9 mouse cellular contexts compared by ENCODE assay signal in genomic region chrX:151116795-151117194, GRCm38 (mm10). TPM values are rescaled to one million over a fixed set of nuclear protein-coding genes. Genes with fewer than 3 reads are reported as not detected.
DNase-seq lines count a peak whose midpoint lies in the region; ATAC-seq and TF ChIP-seq lines count a peak whose summit lies in the region.
"Had no signal": no experiment of that assay in that cellular context is flagged by ENCODE, and none has a peak within 500 bp of the region (broad histone marks: within the 10 kb centered on the region; RNA-seq: fewer than 3 reads in every experiment).

No protein-coding gene starts in this region.

- H3K4me3 ChIP-seq in embryonic fibroblast, embryonic 13.5 days (ENCODE audit: insufficient read depth, low read length), result no peak overlapping the region
- no peak overlapping the region for H3K4me3 ChIP-seq in lung, embryonic 16.5 days (ENCODE audit: low read length)
- H3K4me3 ChIP-seq in intestine, embryonic 15.5 days (replicated peaks), result no peak overlapping the region
- H3K4me3 ChIP-seq: limb, embryonic 15.5 days had no signal

- no peak for TF ChIP-seq POLR2A in embryonic fibroblast, embryonic 13.5 days (IDR thresholded peaks at IDR 0.05; ENCODE audit: low read depth, low read length)

- WGBS in lung, embryonic 16.5 days, result 11% methylated on average over 7 of the region's 7 CpGs
- 14% methylated on average over 7 of the region's 7 CpGs for WGBS in intestine, embryonic 15.5 days

- DNase-seq in ovary, adult 18-20 months (ENCODE audit: low spot score), result peak; percentile 12
- no peak for DNase-seq in ovary, postnatal 10 days (ENCODE audit: low spot score)
- peak; percentile 70 for DNase-seq in ZHBTc4 (ENCODE audit: low read depth, low spot score)
- peak; percentile 26 for DNase-seq in induced T-regulatory cell, adult 2 months (ENCODE audit: low read depth)
- peak; percentile 59 for DNase-seq in retina, postnatal 1 day

- H3K4me1 ChIP-seq in embryonic fibroblast, embryonic 13.5 days (ENCODE audit: control insufficient read depth, insufficient read depth, low read length), result no peaks in the 10 kb centered on the region
- no peaks in the 10 kb centered on the region for H3K4me1 ChIP-seq in lung, embryonic 16.5 days (replicated peaks; ENCODE audit: control insufficient read depth, insufficient read depth, low read length)
- no peaks in the 10 kb centered on the region for H3K4me1 ChIP-seq in intestine, embryonic 15.5 days (replicated peaks)
- H3K4me1 ChIP-seq: limb, embryonic 15.5 days had no signal

- TF ChIP-seq CTCF in embryonic fibroblast, embryonic 13.5 days (IDR thresholded peaks at IDR 0.05; ENCODE audit: borderline replicate concordance, insufficient read depth, low read length), result peak; percentile 56; the same call in 1 of the 2 replicates

- ATAC-seq in lung, embryonic 16.5 days (ENCODE audit: low read depth), result peak; percentile 69
- ATAC-seq in intestine, embryonic 15.5 days, result no peak; the same call in 1 of the 2 replicates

- H3K27me3 ChIP-seq in lung, embryonic 16.5 days (ENCODE audit: control insufficient read depth, insufficient read depth, low read depth, low read length), result no peaks in the 10 kb centered on the region
- no peaks in the 10 kb centered on the region for H3K27me3 ChIP-seq in intestine, embryonic 15.5 days (replicated peaks)
- H3K27me3 ChIP-seq: limb, embryonic 15.5 days had no signal

- H3K4me2 ChIP-seq in lung, embryonic 16.5 days (ENCODE audit: low read depth, low read length), result no peak overlapping the region
- H3K4me2 ChIP-seq in intestine, embryonic 15.5 days (replicated peaks), result no peak overlapping the region
- H3K4me2 ChIP-seq: limb, embryonic 15.5 days had no signal

- H3K9ac ChIP-seq in lung, embryonic 16.5 days (ENCODE audit: low read length), result no peak overlapping the region
- H3K9ac ChIP-seq in intestine, embryonic 15.5 days, result no peak overlapping the region
- H3K9ac ChIP-seq: limb, embryonic 15.5 days had no signal

- H3K27ac ChIP-seq in embryonic fibroblast, embryonic 13.5 days (ENCODE audit: insufficient read depth, low read length), result no peak overlapping the region
- H3K27ac ChIP-seq in lung, embryonic 16.5 days (ENCODE audit: low read length), result no peak overlapping the region
- H3K27ac ChIP-seq in intestine, embryonic 15.5 days, result no peak overlapping the region
- H3K27ac ChIP-seq: limb, embryonic 15.5 days had no signal

- no peaks in the 10 kb centered on the region for H3K36me3 ChIP-seq in lung, embryonic 16.5 days (ENCODE audit: control insufficient read depth, insufficient read depth, low read length)
- H3K36me3 ChIP-seq in intestine, embryonic 15.5 days, result no peaks in the 10 kb centered on the region
- H3K36me3 ChIP-seq: limb, embryonic 15.5 days had no signal

- H3K9me3 ChIP-seq in lung, embryonic 16.5 days (ENCODE audit: control insufficient read depth, low read length), result no peaks in the 10 kb centered on the region
- no peaks in the 10 kb centered on the region for H3K9me3 ChIP-seq in intestine, embryonic 15.5 days
- H3K9me3 ChIP-seq: limb, embryonic 15.5 days had no signal

RNA-seq across cellular contexts. Expression of gene Tsr2, which starts 20.5 kb away (rescaled TPM):
- 25.2 and 29.9 TPM in 2 replicates for polyA plus RNA-seq in embryonic fibroblast, embryonic 13.5 days (2011; ENCODE audit: insufficient read length, low read depth, missing spikeins)
- polyA plus RNA-seq in lung, embryonic 16.5 days (2015; fragmentation: Nextera tagmentation; extraction: Ambion mirVana), result 27.7 and 28.4 TPM in 2 replicates
- polyA plus RNA-seq in intestine, embryonic 15.5 days (2015; fragmentation: Nextera tagmentation; extraction: Ambion mirVana), result 29.9 and 32.7 TPM in 2 replicates
